Mouse (Mus musculus) embryo, embryonic 11.5 days (tissue): Measurements from ENCODE around the gene Ubtd1.

Experiments
- DNase-seq: peaks from one replicate; pipeline ENCODE4 v3.0.0-alpha.2; 2012; ENCODE audit warnings: low read depth, low spot score

Gene Ubtd1

GRCm38 (mm10) chr19:41993484-41993883, 11.9 kb downstream of the Ubtd1 start:
- no peak for DNase-seq

GRCm38 (mm10) chr19:41994023-41994422, 12.5 kb downstream of the Ubtd1 start:
- DNase-seq, result no peak

GRCm38 (mm10) chr19:41995483-41995882, 13.9 kb downstream of the Ubtd1 start:
- no peak for DNase-seq

GRCm38 (mm10) chr19:41997090-41997489, 15.5 kb downstream of the Ubtd1 start:
- DNase-seq, result no peak

GRCm38 (mm10) chr19:41998770-41999548, 17.4 kb downstream of the Ubtd1 start:
- DNase-seq, result no peak

GRCm38 (mm10) chr19:41999688-42000283, 18.2 kb downstream of the Ubtd1 start:
- DNase-seq, result no peak

- no peak for DNase-seq
Measured at GRCm38 (mm10) chr19:42000446-42000958, 18.9 kb downstream of the Ubtd1 start.

- no peak for DNase-seq
Measured at GRCm38 (mm10) chr19:42001253-42001980, 19.9 kb downstream of the Ubtd1 start.

- no peak for DNase-seq
Measured at GRCm38 (mm10) chr19:42004258-42004657, 22.7 kb downstream of the Ubtd1 start.

- DNase-seq, result no peak
Measured at GRCm38 (mm10) chr19:42005616-42006015, 24.1 kb downstream of the Ubtd1 start.

GRCm38 (mm10) chr19:42006568-42006967, 25.0 kb downstream of the Ubtd1 start:
- DNase-seq, result no peak

GRCm38 (mm10) chr19:42008586-42008985, 27.0 kb downstream of the Ubtd1 start:
- no peak for DNase-seq

- no peak for DNase-seq
Measured at GRCm38 (mm10) chr19:42009067-42009466, 27.5 kb downstream of the Ubtd1 start.

- DNase-seq, result no peak
Measured at GRCm38 (mm10) chr19:42010436-42010835, 28.9 kb downstream of the Ubtd1 start.

- no peak for DNase-seq
Measured at GRCm38 (mm10) chr19:42011123-42011522, 29.6 kb downstream of the Ubtd1 start.

GRCm38 (mm10) chr19:42014231-42014825, 32.8 kb downstream of the Ubtd1 start:
- DNase-seq, result no peak

GRCm38 (mm10) chr19:42015001-42015400, 33.4 kb downstream of the Ubtd1 start:
- DNase-seq, result no peak

- no peak for DNase-seq
Measured at GRCm38 (mm10) chr19:42016251-42016650, 34.7 kb downstream of the Ubtd1 start.

- no peak for DNase-seq
Measured at GRCm38 (mm10) chr19:42016840-42017239, 35.3 kb downstream of the Ubtd1 start.

- no peak for DNase-seq
Measured at GRCm38 (mm10) chr19:42017399-42018247, 36.1 kb downstream of the Ubtd1 start.

GRCm38 (mm10) chr19:42019011-42019522, 37.5 kb downstream of the Ubtd1 start:
- no peak for DNase-seq
